Mouse (Mus musculus): ENCODE measurements around the gene Pcnx2.

Pcnx2 gene

DNA sequence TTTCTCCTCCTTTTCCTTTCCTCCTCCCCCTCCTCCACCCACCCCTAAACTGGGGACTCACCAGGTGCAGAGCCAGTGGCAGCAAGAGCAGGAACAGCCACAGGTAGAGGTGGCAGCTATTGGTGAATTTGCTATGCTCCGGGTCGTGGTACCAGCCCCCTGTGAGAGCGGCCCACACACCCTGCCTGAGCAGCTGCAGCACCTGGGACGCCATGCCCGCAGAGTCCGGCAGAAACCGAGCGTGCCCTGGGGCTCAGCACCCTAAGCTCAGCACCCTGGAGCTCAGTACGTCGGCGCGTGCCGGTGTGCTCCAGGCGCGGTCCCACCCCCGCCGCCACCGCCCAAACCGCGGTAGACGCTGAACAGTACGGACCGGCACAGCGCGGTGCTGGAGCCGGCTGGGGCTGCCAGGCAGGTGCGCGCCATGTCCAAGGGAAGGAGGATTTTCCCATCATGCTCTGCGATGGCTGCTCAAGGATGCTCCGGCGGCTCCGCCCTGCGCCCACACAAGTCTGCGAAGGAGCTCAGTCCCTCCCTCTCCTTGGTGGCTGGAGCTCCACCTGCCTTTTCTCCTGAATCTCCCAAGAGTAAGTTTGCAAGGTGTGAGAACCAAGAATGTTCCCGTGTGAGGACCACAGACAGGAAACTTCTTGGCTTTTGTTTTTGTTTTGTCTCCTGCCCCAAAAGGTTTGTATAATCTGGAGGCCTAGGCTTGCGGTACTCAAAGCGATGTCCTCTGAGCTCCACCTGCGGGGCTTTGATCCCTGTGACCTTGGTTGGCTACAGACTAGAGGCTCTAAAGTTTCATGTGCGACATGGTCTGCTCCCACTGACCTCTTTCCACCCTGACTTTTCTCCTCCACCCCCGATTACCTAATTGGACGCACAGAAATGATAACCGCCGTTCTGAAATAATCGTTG, at the start of gene Pcnx2:
Gene Pcnx2, minus strand, starts transcription at position 450 of the 921 bp plus-strand sequence.
- peak; percentile 69 for DNase-seq

DNA sequence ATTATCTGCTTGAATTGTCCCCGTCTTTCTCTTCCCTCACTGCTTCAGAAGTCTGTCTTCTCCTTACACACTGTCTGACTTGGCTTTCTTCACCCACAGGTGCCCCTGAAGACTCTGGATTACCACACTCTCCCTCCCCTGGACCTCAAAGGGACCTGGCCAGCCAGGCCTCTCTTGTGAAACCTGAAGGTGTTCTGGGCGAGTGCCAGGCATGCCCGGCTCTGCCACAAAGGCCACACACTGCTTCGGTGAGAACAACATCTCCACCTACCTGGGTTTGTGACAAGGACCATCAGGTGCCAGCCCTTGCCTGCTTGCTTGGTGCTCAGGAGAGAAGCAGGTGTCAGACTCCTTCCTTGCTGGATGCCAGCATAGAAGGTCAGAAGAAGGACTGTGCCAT, 46.4 kb upstream of the Pcnx2 start:
- DNase-seq = no peak

DNA sequence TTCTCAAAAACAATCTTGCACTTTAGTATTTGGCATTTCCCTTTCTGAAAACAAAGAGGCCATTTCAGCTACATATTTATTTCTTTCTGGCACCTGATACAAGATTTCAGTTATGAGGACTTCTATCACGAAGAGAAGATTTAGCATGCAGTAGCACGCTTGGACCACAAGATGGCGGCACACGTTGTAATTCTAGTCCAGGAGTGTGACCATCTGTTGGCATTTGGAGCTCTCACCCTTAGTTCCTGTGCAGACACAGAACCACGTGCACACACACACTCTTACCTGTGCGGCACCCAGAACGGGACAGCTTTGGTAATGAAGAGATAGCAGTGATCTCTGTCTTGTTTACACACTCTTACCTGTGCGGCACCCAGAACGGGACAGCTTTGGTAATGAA, 37.5 kb upstream of the Pcnx2 start:
- DNase-seq = peak; percentile 70

DNA sequence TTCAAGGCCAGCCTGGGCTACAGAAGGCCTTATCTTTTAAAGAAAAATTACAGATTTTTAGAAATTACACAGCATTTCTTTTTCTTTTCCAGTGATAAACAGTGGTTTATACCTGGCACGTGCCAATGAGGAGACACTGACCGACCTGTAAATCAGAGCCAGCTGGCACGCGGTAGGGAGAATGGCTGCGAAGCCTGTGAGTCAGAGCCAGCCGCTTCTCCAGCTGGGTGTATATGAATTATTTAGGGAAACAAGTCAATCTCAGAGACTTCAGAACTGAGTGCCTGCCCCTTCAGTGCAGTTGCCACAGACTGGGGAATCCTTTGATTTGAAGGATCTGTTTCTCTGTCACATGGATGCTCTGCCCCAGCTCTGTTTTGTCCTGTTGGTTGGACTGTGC, 33.7 kb upstream of the Pcnx2 start:
- DNase-seq = no peak

DNA sequence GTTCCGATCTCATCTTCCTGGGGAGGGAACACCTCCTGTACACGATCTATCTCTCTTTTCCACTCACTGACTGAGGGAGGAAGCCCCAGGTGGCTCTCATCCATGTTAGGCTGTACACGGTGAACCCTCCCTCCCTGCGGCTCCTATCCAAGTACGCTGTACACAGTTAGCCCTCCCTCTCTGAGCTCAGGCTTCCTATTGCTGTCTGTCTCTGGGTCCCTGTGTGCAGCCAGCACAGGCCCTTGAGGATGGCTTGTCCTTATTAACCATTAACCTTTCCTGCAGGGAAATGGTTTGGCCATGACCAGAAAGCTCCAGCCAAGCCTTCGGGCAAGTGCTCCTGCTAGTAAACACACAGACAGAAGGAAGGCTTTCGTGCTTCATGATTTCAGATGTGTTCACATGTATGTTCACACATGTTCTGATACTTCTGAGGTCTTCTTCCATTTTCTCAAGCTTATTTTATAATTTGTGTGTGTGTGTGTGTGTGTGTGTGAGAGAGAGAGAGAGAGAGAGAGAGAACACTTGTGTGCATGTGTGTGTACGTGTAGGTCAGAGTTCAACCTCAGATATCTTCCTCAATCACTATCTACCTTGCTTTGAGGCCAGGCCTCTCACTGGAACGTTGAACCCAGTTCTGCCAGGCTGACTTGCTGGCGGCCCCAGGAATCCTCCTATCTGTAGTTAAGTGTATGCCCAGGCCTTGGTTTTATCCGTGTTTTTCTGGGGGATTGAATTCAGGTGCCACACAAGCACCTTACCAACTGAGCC, 32.3 kb upstream of the Pcnx2 start:
- DNase-seq = no peak

DNA sequence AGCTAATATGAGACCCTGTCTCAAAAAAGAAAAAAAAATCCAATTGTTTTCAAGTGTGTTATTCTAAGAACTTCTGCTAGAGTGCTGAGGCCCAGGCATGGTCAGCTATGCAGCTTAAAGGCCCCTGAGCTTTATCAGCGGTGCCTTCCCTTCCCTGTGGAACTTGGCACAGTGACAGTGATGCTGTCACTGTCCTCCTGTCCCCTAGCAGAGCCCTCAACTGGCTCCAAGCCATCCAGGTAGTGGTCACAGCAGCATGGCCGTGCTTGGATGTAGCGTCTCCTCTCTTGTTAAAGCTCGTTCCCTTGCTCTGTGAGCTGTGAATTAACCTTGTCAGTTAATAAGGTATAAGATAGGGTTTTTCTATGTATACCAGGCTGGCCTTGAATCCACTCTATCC, 28.5 kb upstream of the Pcnx2 start:
- no peak for DNase-seq

DNA sequence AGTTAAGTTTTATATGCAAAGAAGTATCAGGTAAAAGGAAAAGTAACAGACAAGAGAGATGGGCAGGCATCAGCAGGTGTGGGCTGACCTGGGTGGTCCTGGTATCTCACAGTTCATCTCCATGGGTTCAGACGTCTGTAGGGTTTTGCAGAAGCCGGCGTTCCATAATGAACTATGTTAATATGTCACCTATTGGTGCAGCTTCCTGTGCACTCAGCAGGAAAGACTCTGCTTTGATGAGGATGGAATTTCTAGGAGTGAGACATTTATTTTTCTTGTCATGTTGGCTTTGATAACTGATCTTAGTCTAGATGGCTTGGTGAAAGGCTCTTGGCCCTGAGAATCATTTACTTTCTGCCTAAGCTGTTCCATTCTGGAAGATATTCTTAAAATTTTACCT, 24.2 kb upstream of the Pcnx2 start:
- no peak for DNase-seq

DNA sequence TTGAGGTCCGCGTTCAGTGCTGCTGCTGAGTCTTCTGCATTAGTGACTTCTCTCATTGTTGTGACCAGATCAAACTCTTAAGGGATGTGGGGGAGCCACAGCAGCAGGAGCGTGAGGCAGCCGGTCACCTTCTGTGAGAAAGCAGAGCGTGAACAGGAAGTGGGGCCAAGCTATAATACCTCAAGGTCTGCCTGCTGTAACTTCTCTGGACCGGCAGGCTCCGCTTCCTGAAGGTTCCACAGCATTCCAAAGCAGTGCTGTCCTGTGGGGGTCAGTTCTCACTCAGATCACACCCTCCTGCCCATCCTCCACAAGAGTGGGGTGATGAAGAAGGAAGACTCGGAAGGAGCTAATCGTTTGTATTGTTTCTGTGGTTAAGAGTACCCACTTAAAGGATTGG, 22.6 kb upstream of the Pcnx2 start:
- no peak for DNase-seq

DNA sequence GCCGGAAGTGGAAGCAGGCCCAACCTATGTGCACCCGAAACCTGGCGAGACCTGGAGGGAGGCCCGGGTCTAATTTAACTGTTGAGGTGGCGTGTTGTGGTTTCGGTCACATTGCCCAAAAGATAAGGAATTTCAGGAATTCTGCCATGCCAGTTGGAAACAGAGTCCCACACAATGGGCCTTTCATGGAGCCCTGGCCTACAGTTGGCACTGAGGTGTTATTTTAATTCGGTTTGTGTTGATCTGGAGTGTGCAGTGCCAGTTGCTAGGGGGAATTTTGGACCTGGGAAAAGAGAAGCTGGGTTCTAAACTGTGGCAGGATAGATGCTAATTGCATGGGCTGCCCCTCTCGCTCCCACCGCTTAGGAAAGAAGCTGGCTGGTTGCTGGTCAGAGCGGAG, 22.2 kb upstream of the Pcnx2 start:
- no peak for DNase-seq

DNA sequence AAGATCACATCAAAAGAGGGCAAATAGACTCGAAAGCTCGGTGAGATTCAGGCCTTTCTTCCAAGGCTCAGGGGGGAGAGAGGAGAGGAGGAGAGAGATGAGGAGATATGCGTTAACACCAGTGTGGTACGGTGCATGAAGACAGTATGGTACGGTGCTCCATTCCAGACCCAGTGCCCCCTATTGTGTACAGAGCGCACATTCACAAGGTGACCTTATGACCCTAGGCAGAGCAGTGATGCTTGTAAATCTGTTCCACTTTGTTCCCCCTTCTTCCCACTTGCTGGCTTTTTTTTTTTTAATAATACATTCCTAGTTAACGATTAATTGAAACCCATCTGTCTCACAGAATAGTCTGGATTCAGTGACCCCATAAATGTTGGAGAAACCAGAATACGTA, 21.4 kb upstream of the Pcnx2 start:
- DNase-seq = no peak

DNA sequence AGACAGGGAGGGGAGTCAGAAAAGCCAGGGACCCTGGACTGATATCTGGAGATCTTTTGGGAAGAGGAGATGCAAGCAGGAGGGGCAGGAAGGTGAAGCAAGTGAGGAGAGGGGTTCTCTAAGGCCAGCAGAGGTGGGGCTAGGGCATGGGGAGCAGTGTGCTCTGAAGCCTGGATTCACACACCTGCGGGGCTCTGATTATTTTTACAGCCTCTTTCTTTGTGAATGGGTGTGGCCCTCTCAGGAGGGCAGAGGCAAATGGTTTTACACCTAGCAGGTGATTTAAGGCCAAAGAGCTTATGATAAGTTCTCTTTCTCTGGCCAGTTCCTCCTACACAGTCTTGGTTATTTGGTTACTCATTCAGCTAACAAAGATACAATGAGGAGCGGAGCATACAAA, 20.6 kb upstream of the Pcnx2 start:
- DNase-seq = no peak

DNA sequence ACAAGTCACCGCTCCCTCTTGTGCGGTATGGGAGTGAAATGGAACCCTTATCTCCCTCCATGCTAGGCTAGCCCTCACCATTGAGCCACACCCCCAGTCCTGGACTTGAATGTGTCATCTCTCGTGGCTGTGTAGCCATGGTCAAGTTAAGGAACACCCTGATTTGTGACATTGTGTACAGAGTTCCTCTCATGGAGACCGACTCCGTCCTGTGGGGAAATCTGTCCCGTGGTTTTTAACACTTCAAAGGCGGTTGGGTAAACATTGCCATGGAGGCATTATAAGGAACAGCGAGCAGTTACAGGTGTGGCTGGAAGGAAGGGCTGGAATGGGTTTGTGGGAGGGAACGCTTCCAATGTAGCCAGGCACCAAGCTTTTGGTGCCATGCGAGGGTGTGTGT, 18.9 kb upstream of the Pcnx2 start:
- DNase-seq = no peak

DNA sequence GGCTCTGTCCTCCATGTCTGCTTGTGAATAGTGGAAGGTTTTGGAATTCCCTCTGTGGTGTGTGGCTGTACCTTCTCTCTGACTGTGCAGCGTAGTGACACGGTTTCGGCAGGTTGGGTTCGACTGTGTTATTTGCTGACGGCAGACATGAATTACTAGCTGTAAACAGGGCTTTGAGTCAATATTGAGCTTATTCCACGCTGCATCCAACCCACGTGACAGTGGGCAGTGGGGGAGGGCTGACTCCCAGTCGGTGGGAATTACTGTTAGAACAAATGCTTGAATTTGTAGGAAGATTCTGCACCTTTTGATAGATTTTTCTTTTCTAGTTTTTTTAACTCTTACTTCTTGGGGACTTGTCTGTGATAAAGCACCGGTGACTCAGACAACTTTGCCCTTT, 16.3 kb upstream of the Pcnx2 start:
- no peak for DNase-seq

DNA sequence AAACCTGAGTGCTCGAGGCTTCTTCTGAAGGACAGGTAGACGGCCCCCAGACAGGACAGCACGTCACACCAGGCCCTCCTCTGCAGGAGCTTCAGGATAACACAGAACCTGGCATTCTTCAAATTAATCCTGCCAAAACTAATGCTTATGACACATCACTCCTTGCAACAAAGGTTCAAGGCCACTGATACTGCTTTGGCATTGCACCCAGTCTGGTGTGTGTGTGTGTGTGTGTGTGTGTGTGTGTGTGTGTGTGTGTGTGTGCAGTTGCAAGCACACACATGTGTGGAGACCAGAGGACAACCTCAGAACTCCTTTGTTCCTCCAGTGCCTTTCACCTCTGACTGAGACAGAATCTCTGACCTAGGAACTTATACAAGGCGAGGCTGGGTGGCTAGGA, 15.1 kb upstream of the Pcnx2 start:
- no peak for DNase-seq

DNA sequence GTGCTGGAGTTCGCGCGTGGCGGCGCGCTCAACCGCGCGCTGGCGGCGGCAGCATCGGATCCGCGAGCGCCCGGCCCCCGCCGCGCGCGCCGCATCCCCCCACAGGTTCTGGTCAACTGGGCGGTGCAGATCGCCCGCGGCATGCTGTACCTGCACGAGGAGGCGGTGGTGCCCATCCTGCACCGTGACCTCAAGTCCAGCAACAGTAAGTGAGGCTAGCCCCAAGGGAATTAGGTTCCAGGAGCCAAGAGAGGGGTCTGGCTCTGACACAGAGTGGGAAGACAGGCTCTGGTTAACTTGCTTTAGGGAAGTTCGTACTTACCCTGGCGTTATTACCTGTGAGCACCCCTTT, 13.1 kb upstream of the Pcnx2 start:
- DNase-seq = no peak

DNA sequence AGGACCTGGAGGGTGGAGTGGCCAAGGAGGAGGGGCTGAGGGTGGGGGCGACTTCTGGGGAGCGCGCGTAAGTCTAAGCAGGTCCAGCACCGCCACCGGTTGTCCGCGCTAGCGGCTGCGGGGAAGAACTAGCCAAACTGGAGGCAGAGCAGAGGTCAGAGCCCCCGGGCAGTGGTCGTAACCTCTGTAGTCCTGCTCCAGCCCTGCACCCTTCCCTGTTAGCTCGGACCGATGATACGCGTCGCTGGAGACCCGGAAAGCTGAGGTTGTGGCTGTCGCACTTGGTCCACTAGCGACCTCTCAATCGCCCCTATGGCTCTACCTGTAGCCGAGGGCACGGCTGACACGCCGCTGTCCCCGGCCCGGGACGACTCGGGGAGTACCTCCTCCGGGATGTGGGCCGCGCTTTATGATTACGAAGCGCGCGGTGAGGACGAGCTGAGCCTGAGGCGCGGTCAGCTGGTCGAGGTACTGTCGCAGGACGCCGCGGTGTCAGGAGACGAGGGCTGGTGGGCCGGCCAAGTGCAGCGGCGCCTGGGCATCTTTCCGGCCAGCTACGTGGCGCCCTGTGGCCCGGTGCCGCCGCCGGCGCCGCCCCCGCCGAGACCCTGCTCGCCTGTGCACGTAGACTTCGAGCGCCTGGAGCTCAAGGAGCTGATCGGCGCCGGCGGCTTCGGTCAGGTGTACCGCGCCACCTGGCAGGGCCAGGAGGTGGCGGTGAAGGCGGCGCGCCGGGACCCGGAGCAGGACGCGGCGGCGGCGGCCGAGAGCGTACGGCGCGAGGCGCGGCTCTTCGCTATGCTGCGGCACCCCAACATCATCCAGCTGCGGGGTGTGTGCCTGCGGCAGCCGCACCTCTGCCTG, 12.5 kb upstream of the Pcnx2 start, which contains the start of gene Map3k21:
Gene Map3k21, plus strand, starts transcription at position 86 of the 864 bp plus-strand sequence.
- peak; percentile 34 for DNase-seq

DNA sequence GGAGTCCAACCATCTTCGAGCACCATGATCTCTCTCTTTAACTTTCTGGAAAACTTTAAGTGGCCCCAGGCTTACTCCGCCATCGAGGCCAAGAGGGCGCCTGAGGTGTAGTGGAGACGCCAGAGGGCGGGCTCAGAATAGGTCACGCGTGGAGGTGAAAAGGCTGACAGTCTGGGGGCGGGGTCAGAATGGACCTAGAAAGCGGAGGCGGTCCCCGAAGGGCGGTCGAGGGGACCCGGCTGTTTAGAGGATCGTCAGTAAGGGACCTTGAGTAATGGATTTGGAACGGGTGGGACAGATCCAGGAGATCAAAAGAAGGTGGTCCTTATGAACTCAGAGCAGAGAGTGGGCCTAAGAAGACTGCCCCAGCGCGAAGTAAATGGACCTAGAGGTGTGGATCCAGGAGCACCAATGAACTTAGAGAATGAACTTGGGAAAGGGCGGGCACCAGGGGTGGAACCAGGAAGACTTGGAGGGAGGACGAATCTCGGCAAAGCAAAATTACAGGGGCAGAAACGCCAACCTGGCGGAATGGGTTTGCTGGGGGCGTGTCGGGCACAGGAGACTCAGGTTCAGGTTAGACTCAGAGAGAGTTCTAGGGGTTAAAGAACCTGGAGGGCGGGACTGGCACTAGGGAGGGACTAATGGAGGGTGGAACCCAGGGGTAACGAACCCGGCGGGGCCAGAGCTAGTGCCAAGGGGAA, 11.7 kb upstream of the Pcnx2 start:
- no peak for DNase-seq

DNA sequence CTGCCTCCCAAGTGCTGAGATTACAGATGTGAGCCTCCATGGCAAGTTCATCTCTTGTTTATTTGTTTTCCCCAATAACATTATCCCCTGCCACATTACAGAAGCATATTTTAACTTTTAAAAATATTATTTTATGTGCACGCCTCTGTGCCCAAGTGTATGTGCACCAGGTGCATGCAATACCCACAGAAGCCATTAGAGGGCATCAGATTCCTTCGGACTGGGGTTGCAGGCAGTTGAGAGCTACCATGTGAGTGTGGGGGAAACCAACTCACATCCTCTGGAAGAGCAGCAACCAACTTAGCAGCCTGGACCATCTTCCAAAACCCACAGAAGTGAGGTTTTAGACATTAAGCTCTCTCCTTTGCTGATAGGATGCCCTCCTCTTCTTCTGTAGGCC, 9.2 kb upstream of the Pcnx2 start:
- DNase-seq = no peak

DNA sequence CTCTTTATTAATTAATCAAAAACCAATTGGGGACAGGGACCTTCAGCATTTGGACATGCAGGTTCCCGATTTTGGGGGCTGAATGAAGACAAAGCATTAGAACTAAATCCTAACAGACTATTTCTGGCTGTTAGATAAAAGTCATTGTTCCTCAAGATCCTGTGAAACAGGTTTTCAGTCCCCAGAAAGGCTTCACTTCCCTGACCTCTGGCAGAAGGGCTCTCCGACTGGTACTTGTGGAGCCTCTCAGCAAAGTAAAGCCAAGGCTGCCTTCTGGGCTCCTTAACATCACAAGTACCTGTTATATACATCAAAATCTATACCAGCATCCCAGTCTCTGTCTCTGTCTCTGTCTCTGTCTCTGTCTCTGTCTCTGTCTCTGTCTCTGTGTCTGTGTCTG, 7.2 kb upstream of the Pcnx2 start:
- no peak for DNase-seq

DNA sequence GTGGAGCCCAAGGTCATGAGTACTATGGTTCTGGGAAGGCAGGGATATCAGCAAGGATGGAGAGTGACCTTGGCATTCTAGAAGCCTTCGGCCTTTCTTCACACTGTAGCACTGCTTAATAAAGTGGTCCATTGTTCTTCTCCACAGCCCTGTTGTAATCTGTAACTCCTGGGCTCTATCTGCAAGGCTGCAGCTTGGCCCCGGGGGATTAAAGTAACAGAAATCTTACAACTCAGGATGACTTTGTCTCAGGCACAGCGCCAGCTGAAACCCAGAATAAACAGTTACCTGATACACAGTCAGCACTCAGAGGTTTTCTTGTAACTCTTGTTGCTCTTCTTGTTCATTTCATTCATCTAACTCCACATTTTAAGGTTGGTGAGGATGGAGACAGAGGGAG, 4.4 kb upstream of the Pcnx2 start:
- DNase-seq = no peak

DNA sequence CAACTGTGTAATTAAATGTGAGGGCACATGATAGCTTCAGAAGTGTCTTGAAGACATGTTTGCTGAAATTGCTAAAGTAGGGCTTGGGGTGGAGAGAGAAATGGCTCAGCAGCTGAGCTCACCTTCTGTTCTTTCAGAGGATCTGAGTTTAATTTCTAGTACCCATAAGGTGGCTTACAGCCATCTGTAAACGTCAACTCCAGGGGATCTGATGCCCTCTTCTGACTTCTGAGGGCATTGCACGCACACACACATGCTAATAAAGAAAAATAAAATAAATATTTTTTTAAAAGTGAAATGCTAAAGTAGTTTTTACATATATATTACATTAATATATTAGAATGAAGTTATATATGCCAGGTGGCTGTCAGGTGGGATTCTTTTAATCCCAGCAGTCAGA, 3.0 kb upstream of the Pcnx2 start:
- DNase-seq = no peak

DNA sequence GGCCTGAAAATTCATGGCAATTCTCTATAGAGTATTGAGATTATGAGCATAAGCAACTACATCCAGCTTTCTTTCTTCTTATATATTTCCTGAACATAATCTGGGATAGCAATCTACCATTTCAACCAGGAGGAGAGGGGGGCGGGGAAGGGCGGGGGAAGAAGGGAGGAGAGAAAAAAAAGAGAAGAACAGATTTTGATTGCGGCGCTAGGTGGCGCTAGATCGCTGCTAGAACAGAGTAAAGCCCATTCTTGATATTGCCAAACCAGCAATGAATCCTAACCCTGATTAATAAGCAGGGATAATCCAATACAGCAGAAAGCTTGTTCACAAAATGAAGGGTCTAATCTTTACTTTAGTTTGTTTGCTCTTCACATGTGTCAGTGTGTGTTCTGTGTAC, 782 bp upstream of the Pcnx2 start:
- peak; percentile 87 for DNase-seq

DNA sequence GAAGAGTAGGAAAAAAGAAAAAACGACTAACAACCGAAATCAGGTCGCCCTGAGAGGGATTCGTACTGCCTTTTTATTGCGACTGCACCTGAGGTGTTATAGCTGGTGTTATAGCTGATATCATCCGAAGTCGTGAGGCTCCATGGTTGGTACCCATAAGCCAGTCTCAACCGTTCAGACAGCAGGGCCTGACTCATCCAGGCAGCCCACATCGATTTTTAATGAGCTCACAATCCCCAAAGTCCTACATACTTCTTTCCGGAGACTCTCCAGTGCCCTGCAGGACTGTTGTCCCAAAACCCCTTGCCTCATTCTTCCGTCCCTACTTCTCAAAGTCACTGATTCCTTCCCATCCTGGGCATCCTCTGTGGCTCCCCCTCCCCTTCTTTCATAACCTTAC, 729 bp downstream of the Pcnx2 start:
- DNase-seq = no peak

All from right cerebral cortex, postnatal 4 days (tissue).